Mouse (Mus musculus) adrenal gland, adult (tissue): ENCODE results near the gene Secisbp2.

Source experiments
- DNase-seq, 2 experiments: peaks; one replicate each; pipeline ENCODE4 v3.0.0; 2022 to 2023; ENCODE audit warnings: low spot score in 1 of 2; ENCODE audit not compliant: inconsistent age in 2 of 2

The Secisbp2 gene

GRCm38 (mm10) chr13:51681634-51682033 lies 30.1 kb downstream of the Secisbp2 start:
- no peak for DNase-seq

GRCm38 (mm10) chr13:51685290-51685966 lies 33.9 kb downstream of the Secisbp2 start:
- peak in 1 of 2 experiments; percentile 51 for DNase-seq

- peak in 1 of 2 experiments; percentile 61 for DNase-seq
Measured at GRCm38 (mm10) chr13:51686966-51687365, 35.5 kb downstream of the Secisbp2 start.

GRCm38 (mm10) chr13:51688688-51689087 lies 37.2 kb downstream of the Secisbp2 start:
- DNase-seq: no peak

GRCm38 (mm10) chr13:51696481-51696880 lies 45.0 kb downstream of the Secisbp2 start:
- DNase-seq: no peak

GRCm38 (mm10) chr13:51697455-51697854 lies 46.0 kb downstream of the Secisbp2 start:
- peak in 1 of 2 experiments; percentile 36 for DNase-seq

- DNase-seq: peak in 1 of 2 experiments; percentile 49
Measured at GRCm38 (mm10) chr13:51697897-51698296, 46.4 kb downstream of the Secisbp2 start.

- DNase-seq: no peak
Measured at GRCm38 (mm10) chr13:51698318-51698717, 46.8 kb downstream of the Secisbp2 start.

GRCm38 (mm10) chr13:51703893-51704292 lies 52.4 kb downstream of the Secisbp2 start:
- DNase-seq: no peak

GRCm38 (mm10) chr13:51705882-51706854 lies 54.7 kb downstream of the Secisbp2 start:
- DNase-seq: no peak

GRCm38 (mm10) chr13:51710738-51711137 lies 59.2 kb downstream of the Secisbp2 start:
- peak in 1 of 2 experiments; percentile 40 for DNase-seq

GRCm38 (mm10) chr13:51712022-51712421 lies 60.5 kb downstream of the Secisbp2 start:
- no peak for DNase-seq

- peak; percentile 57 to 72 for DNase-seq
Measured at GRCm38 (mm10) chr13:51716350-51717263, 65.1 kb downstream of the Secisbp2 start.

- DNase-seq: peak; percentile 37 to 73
Measured at GRCm38 (mm10) chr13:51719256-51719655, 67.8 kb downstream of the Secisbp2 start.

- no peak for DNase-seq
Measured at GRCm38 (mm10) chr13:51720556-51720955, 69.1 kb downstream of the Secisbp2 start.

- DNase-seq: no peak
Measured at GRCm38 (mm10) chr13:51723114-51723513, 71.6 kb downstream of the Secisbp2 start.

GRCm38 (mm10) chr13:51724566-51724965 lies 73.1 kb downstream of the Secisbp2 start:
- no peak for DNase-seq

- no peak for DNase-seq
Measured at GRCm38 (mm10) chr13:51725446-51725845, 73.9 kb downstream of the Secisbp2 start.

GRCm38 (mm10) chr13:51725926-51726574 lies 74.6 kb downstream of the Secisbp2 start:
- DNase-seq: no peak

- DNase-seq: no peak
Measured at GRCm38 (mm10) chr13:51727364-51727763, 75.9 kb downstream of the Secisbp2 start.
